In genomic region chr7:3423895-3424294, GRCm38 (mm10) we compare ENCODE assay signal across 10 mouse cellular contexts. TPM values are rescaled to one million over a fixed set of nuclear protein-coding genes. Genes with fewer than 3 reads are reported as not detected.
A peak's percentile ranks its signal among the peaks of the same experiment; 100 is the strongest.
DNase-seq lines count a peak whose midpoint lies in the region; ATAC-seq and TF ChIP-seq lines count a peak whose summit lies in the region.
"Had no signal": no experiment of that assay in that cellular context is flagged by ENCODE, and none has a peak within 500 bp of the region (broad histone marks: within the 10 kb centered on the region; RNA-seq: fewer than 3 reads in every experiment).

Cacng6 (plus strand) TSS chr7:3424195.

- no peak for TF ChIP-seq POLR2A in limb, embryonic 14.5 days (IDR thresholded peaks at IDR 0.05; ENCODE audit: borderline replicate concordance, extremely low read depth, insufficient read depth, insufficient read length)

- no peak within 1 kb of the TSS for H3K27ac ChIP-seq in lung, embryonic 16.5 days (ENCODE audit: low read length)
- H3K27ac ChIP-seq in limb, embryonic 14.5 days (replicated peaks; ENCODE audit: low read depth, low read length) = no peak within 1 kb of the TSS

- DNase-seq in lung, postnatal 25 days (ENCODE audit: low spot score) = no peak
- no peak for DNase-seq in gastrocnemius, adult 8-10 months (ENCODE audit: low spot score in 2 of 2)
- DNase-seq in limb, embryonic 14.5 days (ENCODE audit: low spot score) = no peak
- no peak for DNase-seq in thymus, postnatal 10 days (ENCODE audit: low spot score in 2 of 2)
- DNase-seq in ovary, postnatal 36 days (ENCODE audit: low spot score) = no peak
- DNase-seq in thymus, postnatal 0 days (ENCODE audit: low spot score) = no peak
- DNase-seq: cerebellum, adult 9-10 months; lung, adult 18-20 months had no signal

- ATAC-seq in lung, embryonic 16.5 days (ENCODE audit: low read depth) = no peak
- ATAC-seq in limb, embryonic 14.5 days (ENCODE audit: low FRiP score, low read depth) = no peak

- no peaks in the 10 kb centered on the region for H3K36me3 ChIP-seq in lung, embryonic 16.5 days (ENCODE audit: control insufficient read depth, insufficient read depth, low read length)
- no peaks in the 10 kb centered on the region for H3K36me3 ChIP-seq in limb, embryonic 14.5 days (ENCODE audit: control insufficient read depth, insufficient read depth, low read length)

- no peak within 1 kb of the TSS for H3K9ac ChIP-seq in lung, embryonic 16.5 days (ENCODE audit: low read length)
- H3K9ac ChIP-seq in limb, embryonic 14.5 days (ENCODE audit: low read depth, low read length, severe bottlenecking) = peak within 1 kb of the TSS; percentile 16; the same call in 1 of the 2 replicates

- H3K4me3 ChIP-seq in lung, embryonic 16.5 days (ENCODE audit: low read length) = 0 out of 2 replicates have a peak within 1 kb of the TSS, but pooled peaks have one; percentile 5
- H3K4me3 ChIP-seq in limb, embryonic 14.5 days (replicated peaks; ENCODE audit: low read length) = peak within 1 kb of the TSS; percentile 17

- 33% methylated on average over 4 of the region's 4 CpGs for WGBS in lung, embryonic 16.5 days
- 29% methylated on average over 4 of the region's 4 CpGs for WGBS in limb, embryonic 14.5 days

- peak within 1 kb of the TSS; percentile 32; the same call in 1 of the 2 replicates for H3K4me2 ChIP-seq in lung, embryonic 16.5 days (ENCODE audit: low read depth, low read length)
- peak within 1 kb of the TSS; percentile 36 for H3K4me2 ChIP-seq in limb, embryonic 14.5 days (replicated peaks; ENCODE audit: low read depth, low read length, severe bottlenecking)

- peaks cover 39% of the 10 kb centered on the region for H3K27me3 ChIP-seq in lung, embryonic 16.5 days (ENCODE audit: control insufficient read depth, insufficient read depth, low read depth, low read length)
- H3K27me3 ChIP-seq in limb, embryonic 14.5 days (ENCODE audit: control insufficient read depth, insufficient read depth, low read length) = peaks cover 51% of the 10 kb centered on the region; the same call in 1 of the 2 replicates

- H3K4me1 ChIP-seq in lung, embryonic 16.5 days (replicated peaks; ENCODE audit: control insufficient read depth, insufficient read depth, low read length) = no peaks in the 10 kb centered on the region
- no peaks in the 10 kb centered on the region for H3K4me1 ChIP-seq in limb, embryonic 14.5 days (ENCODE audit: control insufficient read depth, insufficient read depth, low read length)

- no peaks in the 10 kb centered on the region for H3K9me3 ChIP-seq in lung, embryonic 16.5 days (ENCODE audit: control insufficient read depth, low read length)
- H3K9me3 ChIP-seq in limb, embryonic 14.5 days (ENCODE audit: control insufficient read depth, low read length) = no peaks in the 10 kb centered on the region

RNA-seq across cellular contexts. Expression of gene Cacng6, which starts in this region (rescaled TPM):
- polyA plus RNA-seq in lung, embryonic 16.5 days (2015; fragmentation: Nextera tagmentation; extraction: Ambion mirVana) = 0.19 and 0.70 TPM in 2 replicates
- total RNA-seq in gastrocnemius, adult 8-10 months (2022) = 100 to 1,000 TPM; 113 to 158 (median 136) TPM
- 8.0 and 8.9 TPM in 2 replicates for polyA plus RNA-seq in limb, embryonic 14.5 days (2012; rRNA removed)
- 7.1 and 10.0 TPM in 2 replicates for polyA plus RNA-seq in limb, embryonic 14.5 days (2014; fragmentation: Nextera tagmentation; extraction: Ambion mirVana)
- 0.13 and 0.26 TPM in 2 replicates for polyA plus RNA-seq in thymus, postnatal 0 days (2015; fragmentation: Nextera tagmentation; extraction: Ambion mirVana)
- total RNA-seq: granulocyte monocyte progenitor cell, adult 5-6 weeks had no signal
